Mouse (Mus musculus): ENCODE results near the gene Gart. TPM values are rescaled to one million over a fixed set of nuclear protein-coding genes. Genes with fewer than 3 reads are reported as not detected.

The Gart gene
- total and polyA plus RNA-seq, 3 experiments, result 94.0 to 509 (median 417) TPM

GRCm38 (mm10) chr16:91688619-91689334, 42.0 kb upstream of the Gart start, which contains the start of gene Donson:
TSS of gene Donson (minus strand) at chr16:91688770.
- H3K36me3 ChIP-seq (ENCODE audit: control insufficient read depth in 1 of 2, insufficient read depth in 2 of 2, low read length in 2 of 2), result peaks cover 1 to 21% of the 10 kb centered on the region in 2 experiments
- H3K4me3 ChIP-seq (ENCODE audit: control insufficient read depth in 1 of 2, insufficient read depth in 1 of 2, low read depth in 2 of 2, low read length in 2 of 2), result peak within 1 kb of the TSS; percentile 89 to 100
- no peaks in the 10 kb centered on the region for H3K9me3 ChIP-seq (replicated peaks; ENCODE audit: insufficient read depth, low read length)
- no peaks in the 10 kb centered on the region for H3K27me3 ChIP-seq (ENCODE audit: control insufficient read depth in 1 of 2, insufficient read depth in 2 of 2, low read length in 2 of 2)
- H3K4me1 ChIP-seq (ENCODE audit: control insufficient read depth in 1 of 2, insufficient read depth in 2 of 2, low read length in 2 of 2), result peaks cover 6 to 12% of the 10 kb centered on the region in 2 experiments; a peak in 3 of 4 replicates
- peak within 1 kb of the TSS; percentile 96 for H3K27ac ChIP-seq (ENCODE audit: control insufficient read depth, low read depth, low read length)
- TF ChIP-seq E2F4 (IDR thresholded peaks at IDR 0.05; ENCODE audit: borderline replicate concordance, low read depth, low read length), result peak; percentile 65; the same call in 1 of the 2 replicates
- peak; percentile 90; the same call in 1 of the 2 replicates for TF ChIP-seq MAZ (IDR thresholded peaks at IDR 0.05; ENCODE audit: low read depth, low read length)
- no peak; the same call in 1 of the 2 replicates for TF ChIP-seq KAT2A (conservative IDR thresholded peaks at IDR 0.05; ENCODE audit: low read depth, low read length)
- TF ChIP-seq UBTF (IDR thresholded peaks at IDR 0.05; ENCODE audit: borderline replicate concordance, insufficient read depth, low read depth, low read length), result 0 out of 2 replicates have a peak, but pooled peaks have one; percentile 81
- no peak for TF ChIP-seq POLR2AphosphoS5 (IDR thresholded peaks at IDR 0.05; ENCODE audit: borderline replicate concordance, low read depth, low read length)
- TF ChIP-seq JUND (IDR thresholded peaks at IDR 0.05; ENCODE audit: low read depth, low read length), result no peak
- peak; percentile 87 for TF ChIP-seq POLR2AphosphoS2 (IDR thresholded peaks at IDR 0.05; ENCODE audit: low read length)
- no peak for TF ChIP-seq MYB (IDR thresholded peaks at IDR 0.05; ENCODE audit: low read depth, low read length)
- TF ChIP-seq ZMIZ1 (IDR thresholded peaks at IDR 0.05; ENCODE audit: low read depth, low read length), result peak; percentile 93
- TF ChIP-seq USF1 (IDR thresholded peaks at IDR 0.05; ENCODE audit: low read depth, low read length), result 0 out of 2 replicates have a peak, but pooled peaks have one; percentile 11
- TF ChIP-seq EP300 (IDR thresholded peaks at IDR 0.05; ENCODE audit: low read depth in 1 of 2, low read length in 2 of 2), result peak in 1 of 2 experiments; percentile 30; a peak in 1 of 4 replicates
- no peak for TF ChIP-seq MEF2A (IDR thresholded peaks at IDR 0.05; ENCODE audit: extremely low read depth, insufficient replicate concordance, low read depth, low read length, poor library complexity, severe bottlenecking)
- TF ChIP-seq ZKSCAN1 (IDR thresholded peaks at IDR 0.05; ENCODE audit: low read depth, low read length), result 0 out of 2 replicates have a peak, but pooled peaks have one; percentile 41
- peak; percentile 83 for TF ChIP-seq NRF1 (IDR thresholded peaks at IDR 0.05; ENCODE audit: insufficient read depth, low read depth, low read length, poor library complexity, severe bottlenecking)
- no peak for TF ChIP-seq CHD2 (IDR thresholded peaks at IDR 0.05; ENCODE audit: low read length)
- TF ChIP-seq SIN3A (IDR thresholded peaks at IDR 0.05; ENCODE audit: low read length), result peak; percentile 82
- no peak for TF ChIP-seq TAL1 (IDR thresholded peaks at IDR 0.05; ENCODE audit: low read length)
- no peak for TF ChIP-seq TBP (IDR thresholded peaks at IDR 0.05; ENCODE audit: low read depth, low read length)
- TF ChIP-seq ETS1 (IDR thresholded peaks at IDR 0.05; ENCODE audit: low read depth, low read length), result no peak; the same call in 1 of the 2 replicates
- TF ChIP-seq TCF12 (IDR thresholded peaks at IDR 0.05; ENCODE audit: low read depth, low read length), result no peak; the same call in 1 of the 2 replicates
- TF ChIP-seq POLR2A (IDR thresholded peaks at IDR 0.05; ENCODE audit: control insufficient read depth in 1 of 2, insufficient read depth in 1 of 2, low read depth in 1 of 2, low read length in 2 of 2, poor library complexity in 1 of 2), result peak; percentile 89
- TF ChIP-seq HCFC1 (IDR thresholded peaks at IDR 0.05; ENCODE audit: low read depth, low read length), result peak; percentile 78
- 0 out of 2 replicates have a peak, but pooled peaks have one; percentile 19 for TF ChIP-seq RCOR1 (IDR thresholded peaks at IDR 0.05; ENCODE audit: low read depth, low read length)
- peak; percentile 91 for TF ChIP-seq NELFE (IDR thresholded peaks at IDR 0.05; ENCODE audit: low read depth, low read length)
- peak; percentile 61; the same call in 1 of the 2 replicates for TF ChIP-seq MXI1 (IDR thresholded peaks at IDR 0.05; ENCODE audit: low read depth, low read length)
- no peak for TF ChIP-seq USF2 (IDR thresholded peaks at IDR 0.05; ENCODE audit: borderline replicate concordance in 1 of 2, insufficient read depth in 1 of 2, low read depth in 1 of 2, low read length in 2 of 2)
- no peak for TF ChIP-seq MAFK (IDR thresholded peaks at IDR 0.05; ENCODE audit: borderline replicate concordance, low read depth, low read length)
- peak; percentile 81 for TF ChIP-seq ELF1 (IDR thresholded peaks at IDR 0.05; ENCODE audit: low read depth, low read length)
- TF ChIP-seq CHD1 (IDR thresholded peaks at IDR 0.05; ENCODE audit: low read depth, low read length), result no peak
- peak; percentile 81 for TF ChIP-seq MAX (IDR thresholded peaks at IDR 0.05; ENCODE audit: low read length)
- TF ChIP-seq BHLHE40 (IDR thresholded peaks at IDR 0.05; ENCODE audit: borderline replicate concordance, low read depth, low read length), result no peak
- H3K79me2 ChIP-seq (ENCODE audit: control insufficient read depth, insufficient read depth, low read length, poor library complexity), result peaks cover 20% of the 10 kb centered on the region
- H3K9ac ChIP-seq (ENCODE audit: control insufficient read depth, low read depth, low read length, poor library complexity, severe bottlenecking), result peak within 1 kb of the TSS; percentile 99
- peak; percentile 94 for DNase-seq (ENCODE audit: low read depth, low spot score)
